Mouse (Mus musculus) thymus, postnatal 14 days (tissue): Measurements from ENCODE around the gene Col13a1.
A peak's percentile ranks its signal among the peaks of the same experiment; 100 is the strongest.

Experiments used
- DNase-seq: peaks from one replicate; pipeline ENCODE4 v3.0.0; 2021

Col13a1 gene

DNA sequence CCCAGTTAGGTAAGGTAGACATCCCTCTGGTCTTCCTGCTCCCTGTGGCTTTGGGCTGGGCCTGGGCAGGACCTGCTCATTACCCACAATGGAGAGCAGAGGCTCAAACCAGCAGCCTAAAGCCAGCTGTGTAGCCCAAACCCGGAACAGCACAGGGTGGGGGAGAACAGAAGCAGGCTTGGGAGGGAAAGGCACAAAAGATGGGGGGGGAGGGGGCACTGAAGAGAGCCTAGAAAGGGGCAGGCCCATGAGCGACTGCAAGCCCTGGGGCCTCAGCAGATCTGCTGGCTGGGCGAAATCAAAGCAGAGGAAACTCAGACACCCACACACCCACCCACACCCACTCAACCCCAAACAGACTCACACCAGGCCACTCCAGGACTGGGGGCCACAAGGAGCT, 11.7 kb downstream of the Col13a1 start:
- peak; percentile 7 for DNase-seq

DNA sequence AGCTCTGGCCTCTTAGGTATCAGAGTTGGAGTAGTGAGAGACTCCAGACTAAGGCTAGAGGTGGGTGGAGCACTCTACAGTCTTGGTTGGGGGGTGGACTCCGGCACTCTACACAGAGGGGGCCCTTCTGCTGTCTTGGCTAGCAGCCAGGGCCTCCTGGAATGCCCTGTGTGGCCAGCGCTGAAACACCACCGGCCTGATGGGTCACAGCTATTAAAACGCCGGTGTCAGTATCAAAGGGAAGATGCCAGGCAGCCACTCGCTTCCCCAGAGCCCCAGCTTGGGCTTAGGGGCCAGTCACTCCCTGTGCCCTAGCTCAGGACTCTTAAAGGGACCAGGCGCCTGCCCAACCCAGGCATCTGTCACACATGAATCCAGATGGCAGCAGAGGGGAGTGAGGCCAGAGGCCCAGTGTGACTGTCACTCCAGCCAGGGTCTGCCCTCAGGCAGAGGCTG, 13.5 kb downstream of the Col13a1 start:
- DNase-seq, result no peak

- no peak for DNase-seq
These were observed 22.2 kb downstream of the Col13a1 start for GRCm38 (mm10) chr10:61956718-61957117.

GRCm38 (mm10) chr10:61953916-61954315, 25.0 kb downstream of the Col13a1 start:
- DNase-seq, result no peak

GRCm38 (mm10) chr10:61949542-61949941, 29.4 kb downstream of the Col13a1 start:
- no peak for DNase-seq

- no peak for DNase-seq
These were observed 34.5 kb downstream of the Col13a1 start for GRCm38 (mm10) chr10:61944386-61944785.

DNA sequence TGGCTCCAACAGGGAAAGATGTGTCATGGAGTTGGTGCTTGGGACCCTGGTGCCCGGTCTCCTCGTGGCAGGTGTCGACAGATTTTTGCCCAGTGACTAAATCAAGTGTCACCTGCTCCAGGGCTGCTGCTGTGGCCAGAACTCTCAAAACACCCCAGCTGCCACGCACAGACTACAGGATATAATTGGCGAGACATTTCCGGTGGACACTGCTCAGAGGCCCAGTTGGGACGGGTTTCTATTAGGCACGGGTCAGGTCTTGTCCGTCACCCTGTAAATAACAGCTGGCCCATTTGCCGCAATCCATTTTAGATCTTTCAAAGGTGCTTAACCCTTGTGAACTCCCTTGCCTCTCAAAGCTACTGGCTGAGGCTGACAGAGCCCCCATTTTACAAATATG, 35.4 kb downstream of the Col13a1 start:
- no peak for DNase-seq

- no peak for DNase-seq
These were observed 36.2 kb downstream of the Col13a1 start for GRCm38 (mm10) chr10:61942719-61943118.

GRCm38 (mm10) chr10:61936211-61937121, 42.4 kb downstream of the Col13a1 start:
- no peak for DNase-seq

DNA sequence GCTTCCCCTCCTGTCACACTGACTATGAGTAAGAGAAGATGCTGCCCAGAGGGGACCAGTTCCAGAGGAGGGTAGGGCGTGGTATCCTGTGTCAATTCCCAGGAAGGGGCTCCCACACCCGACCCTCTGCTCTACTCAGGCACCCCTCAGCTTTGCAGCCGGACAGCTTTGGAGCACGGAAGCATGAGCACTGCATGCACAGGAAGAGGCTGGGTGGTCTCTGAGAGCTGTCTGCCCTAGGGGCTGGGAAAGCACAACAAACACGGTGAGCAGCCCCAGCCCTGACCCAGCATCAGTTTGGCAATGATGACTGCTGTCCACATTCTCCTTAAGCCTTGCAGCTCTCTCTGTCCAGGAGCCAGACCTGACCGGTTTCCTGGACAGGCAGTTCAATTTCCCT, 47.2 kb downstream of the Col13a1 start:
- DNase-seq, result no peak

- DNase-seq, result no peak
These were observed 49.0 kb downstream of the Col13a1 start for GRCm38 (mm10) chr10:61929901-61930300.

DNA sequence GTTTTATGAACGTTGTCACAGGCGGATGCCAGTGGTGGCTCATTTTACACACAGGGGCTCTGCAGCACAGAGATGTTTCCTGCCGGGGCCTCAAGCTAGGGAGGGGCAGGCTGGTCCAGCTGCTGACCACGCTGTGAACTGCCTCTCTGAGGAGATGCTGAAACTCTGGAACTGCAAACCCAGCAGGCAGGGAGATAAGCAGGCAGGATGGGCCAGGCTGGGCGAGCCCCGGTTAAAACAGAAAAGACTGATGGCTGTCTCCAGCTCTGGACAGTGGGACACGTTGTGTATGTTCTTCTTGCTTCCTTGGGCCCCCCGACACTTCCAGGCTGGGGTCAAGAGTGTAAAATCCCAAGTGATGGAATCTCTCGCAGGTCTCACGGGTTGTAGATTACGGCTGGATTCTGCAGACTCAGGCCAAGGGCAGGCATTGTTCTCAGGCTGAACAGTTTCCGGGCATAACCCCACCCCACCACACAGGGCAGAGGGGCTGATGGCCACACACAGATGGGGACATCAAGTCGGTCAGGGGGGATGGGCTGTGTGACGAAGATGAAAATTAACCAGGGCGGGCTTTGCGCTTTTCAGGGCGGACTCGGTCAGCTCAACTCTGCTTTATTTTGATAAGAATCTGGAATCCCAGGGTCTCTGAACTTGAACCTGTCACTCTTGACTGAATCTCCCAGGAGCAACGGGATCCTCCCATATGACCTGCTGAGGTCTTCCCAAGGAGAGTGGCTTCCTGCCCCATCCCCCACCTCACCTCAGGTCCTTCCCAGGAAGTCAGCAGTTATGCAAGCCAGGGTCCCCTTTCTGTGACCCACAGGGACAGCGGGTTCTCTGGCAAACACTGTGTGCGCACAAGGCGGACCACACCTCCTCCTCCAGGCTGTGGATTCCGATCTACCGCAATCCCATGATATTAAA, 49.9 kb downstream of the Col13a1 start:
- DNase-seq, result peak; percentile 8

DNA sequence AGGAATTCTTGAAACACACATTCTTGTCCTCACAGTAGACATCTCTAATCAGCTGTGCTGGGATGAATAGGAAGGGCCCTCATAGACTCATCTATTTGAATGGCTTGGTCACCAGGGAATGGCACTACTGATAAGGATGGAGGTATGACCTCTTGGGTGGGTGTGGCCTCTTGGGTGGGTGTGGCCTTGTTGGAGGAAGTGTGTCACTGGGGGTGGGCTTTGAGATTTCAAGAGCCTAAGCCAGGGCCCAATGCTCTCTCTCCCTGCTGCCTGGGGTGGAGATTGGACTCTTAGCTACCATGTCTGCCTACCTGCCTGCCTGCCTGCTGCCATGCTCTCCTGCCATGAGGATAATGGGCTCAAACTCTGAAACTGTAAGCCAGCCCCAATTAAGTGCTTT, 53.2 kb downstream of the Col13a1 start:
- no peak for DNase-seq

- DNase-seq, result no peak
These were observed 58.1 kb downstream of the Col13a1 start for GRCm38 (mm10) chr10:61920655-61921365.

- DNase-seq, result no peak
These were observed 58.8 kb downstream of the Col13a1 start for GRCm38 (mm10) chr10:61919924-61920654.

GRCm38 (mm10) chr10:61919496-61919895, 59.4 kb downstream of the Col13a1 start:
- no peak for DNase-seq

GRCm38 (mm10) chr10:61917066-61917465, 61.8 kb downstream of the Col13a1 start:
- DNase-seq, result no peak

DNA sequence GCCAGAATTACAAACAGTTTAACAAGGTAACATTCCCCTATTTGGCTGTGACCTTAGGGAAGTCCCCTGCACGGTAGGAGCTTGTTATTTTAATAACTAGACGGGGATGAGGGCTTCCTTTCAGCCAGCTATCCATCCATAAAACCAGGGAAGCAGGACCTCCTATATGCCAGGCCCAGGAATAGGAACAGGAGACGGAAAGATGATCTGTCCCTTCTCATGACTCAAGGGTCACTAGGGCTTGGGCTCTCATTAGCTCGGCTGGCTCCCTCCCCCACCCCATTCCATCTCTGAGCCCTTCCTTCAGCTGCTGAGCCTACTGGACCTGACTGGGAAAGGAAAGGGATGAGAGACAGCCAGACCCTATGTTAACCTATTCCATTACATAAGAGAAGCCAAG, 67.1 kb downstream of the Col13a1 start:
- no peak for DNase-seq

DNA sequence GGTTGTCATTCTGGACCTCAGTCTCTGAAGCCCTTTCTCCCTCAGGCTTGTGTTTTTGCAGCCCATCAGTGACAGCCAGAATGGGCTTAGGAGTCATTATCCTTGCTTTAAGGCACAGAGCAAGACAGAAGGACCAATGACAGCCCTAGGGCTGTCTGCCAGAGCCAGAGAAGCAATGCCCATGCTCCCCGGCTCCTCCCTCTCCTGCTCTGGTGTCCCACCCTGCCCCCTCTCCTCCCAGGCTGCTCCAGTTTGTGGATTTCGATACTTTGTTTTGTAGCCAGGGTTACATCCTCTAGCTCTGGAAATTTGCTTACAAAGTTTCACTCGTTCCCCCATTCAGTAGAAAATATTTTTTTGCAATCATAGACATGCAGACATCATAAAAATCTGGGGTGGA, 69.9 kb downstream of the Col13a1 start:
- no peak for DNase-seq

DNA sequence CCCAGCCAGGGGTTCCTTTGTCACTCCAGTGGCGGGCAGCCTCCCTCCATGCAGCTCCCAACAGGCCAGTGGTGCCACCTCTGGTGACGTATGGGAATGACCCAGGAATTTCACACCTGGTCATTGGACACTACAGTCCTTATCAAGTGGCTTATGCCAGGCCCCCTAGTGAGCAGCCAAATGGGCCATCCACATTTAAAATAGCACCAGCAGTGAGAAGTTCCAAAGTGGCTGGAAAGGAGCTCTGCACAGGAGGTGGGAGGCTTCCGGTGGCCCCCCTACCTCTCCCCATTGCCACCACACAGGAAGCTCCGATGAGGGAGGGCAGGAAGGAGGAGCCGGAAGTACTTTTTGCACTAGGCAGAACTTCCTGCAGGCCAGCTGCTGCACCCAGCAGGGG, 72.7 kb downstream of the Col13a1 start:
- DNase-seq, result peak; percentile 74

- no peak for DNase-seq
These were observed 73.6 kb downstream of the Col13a1 start for GRCm38 (mm10) chr10:61905308-61905707.

- DNase-seq, result no peak
These were observed 80.8 kb downstream of the Col13a1 start for GRCm38 (mm10) chr10:61898116-61898515.
